Mouse (Mus musculus) layer of hippocampus, adult 8-10 months (tissue): ENCODE measurements around the gene Oas1a. TPM values are rescaled to one million over a fixed set of nuclear protein-coding genes. Genes with fewer than 3 reads are reported as not detected.

Experiments used
- microRNA-seq, 2 experiments: library from miRNA; unstranded; fragments of <30 nt; microRNA quantifications; one replicate each; pipeline ENCODE4 v1.2.0; 2022
- total RNA-seq, 4 experiments: library from RNA; stranded (reverse); gene quantifications; 2 replicates each; pipeline ENCODE4 v1.2.4; 2022

Gene Oas1a
- total RNA-seq, 4 experiments from 2014 or later, result 0.31 to 2.4 (median 0.74) TPM

Small RNA genes within 50 kb of the gene (microRNA-seq; reads per million reads assigned to microRNA genes)
- 0 reads per million in 2 experiments for gene Gm22907

Other genes starting within 250 kb of the Oas1a start
- 10 to 100 TPM; 62.9 to 71.1 (median 66.9) TPM for gene Dtx1, start 195.6 kb downstream of the Oas1a start, total RNA-seq
- gene Oas2, start 157.7 kb downstream of the Oas1a start, total RNA-seq, result under 1 TPM; 0.12 to 0.65 (median 0.40) TPM
- under 1 TPM in 2 of 4 experiments, not detected in 2; 0.09 to 0.30 TPM for gene Oas3, start 129.9 kb downstream of the Oas1a start, total RNA-seq
- not detected for gene Oas1e, start 112.0 kb downstream of the Oas1a start, total RNA-seq
- 1 to 10 TPM in 1 of 4 experiments, under 1 TPM in 3; 0.12 to 1.2 (median 0.65) TPM for gene Oas1c, start 95.0 kb downstream of the Oas1a start, total RNA-seq
- not detected for gene Oas1f, start 60.2 kb downstream of the Oas1a start, total RNA-seq
- not detected for gene Oas1h, start 46.1 kb downstream of the Oas1a start, total RNA-seq
- gene Oas1g, start 19.9 kb downstream of the Oas1a start, total RNA-seq, result under 1 TPM in 1 of 4 experiments, not detected in 3; 0.84 TPM
- gene Oas1d, start 7.0 kb upstream of the Oas1a start, total RNA-seq, result not detected
- 100 to 1,000 TPM; 199 to 216 (median 211) TPM for gene Rph3a, start 102.6 kb upstream of the Oas1a start, total RNA-seq